Mouse (Mus musculus): ENCODE measurements around the gene Ski.

The Ski gene

DNA sequence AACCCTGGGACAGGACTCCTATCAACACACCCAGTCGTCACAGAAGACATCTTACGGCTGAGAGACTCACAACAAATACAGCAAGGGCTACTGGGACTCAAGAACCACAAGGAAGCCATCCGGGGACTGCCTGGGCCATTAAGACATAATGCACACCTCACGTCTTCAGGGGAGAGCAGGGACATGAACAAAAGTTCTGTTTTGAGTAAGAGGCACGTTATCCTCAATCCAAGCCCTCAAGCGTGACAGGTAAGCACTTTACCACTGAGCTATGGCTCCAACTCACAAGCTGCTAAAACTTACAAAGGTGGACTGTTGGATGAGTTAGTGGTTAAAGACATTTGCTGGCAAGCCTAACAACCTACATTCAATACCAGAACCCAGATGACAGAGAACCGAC is 39.2 kb downstream of the Ski start:
- in situ Hi-C loops (cut with MboI, MseI), result no loop called here

DNA sequence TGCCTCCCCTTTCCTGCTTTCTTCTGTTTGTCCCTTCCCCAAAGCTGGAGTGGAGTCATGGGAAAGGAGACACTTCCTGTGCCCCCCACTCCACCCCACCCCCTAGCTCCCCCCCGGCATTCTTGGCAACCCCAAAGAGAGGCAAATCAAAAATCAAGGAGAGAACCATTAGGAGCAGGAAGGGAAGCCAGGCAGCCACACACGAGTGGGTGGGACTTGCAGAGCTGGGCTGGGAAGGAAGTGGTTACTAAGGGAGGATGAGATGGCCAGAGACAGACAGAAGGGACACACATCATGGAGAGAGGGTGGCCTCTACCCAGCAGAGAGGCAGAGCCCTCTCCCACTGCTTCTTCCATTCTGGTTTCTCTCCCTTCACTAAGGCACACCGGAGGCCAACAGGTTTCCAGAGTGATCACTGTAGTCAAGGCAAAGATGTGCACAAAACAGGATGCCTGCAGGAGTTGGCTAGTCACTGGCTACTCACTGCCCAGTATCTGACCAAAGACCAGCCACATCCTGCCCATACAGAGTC is 43.3 kb downstream of the Ski start:
- in situ Hi-C loops (cut with MboI, MseI), result no loop called here

DNA sequence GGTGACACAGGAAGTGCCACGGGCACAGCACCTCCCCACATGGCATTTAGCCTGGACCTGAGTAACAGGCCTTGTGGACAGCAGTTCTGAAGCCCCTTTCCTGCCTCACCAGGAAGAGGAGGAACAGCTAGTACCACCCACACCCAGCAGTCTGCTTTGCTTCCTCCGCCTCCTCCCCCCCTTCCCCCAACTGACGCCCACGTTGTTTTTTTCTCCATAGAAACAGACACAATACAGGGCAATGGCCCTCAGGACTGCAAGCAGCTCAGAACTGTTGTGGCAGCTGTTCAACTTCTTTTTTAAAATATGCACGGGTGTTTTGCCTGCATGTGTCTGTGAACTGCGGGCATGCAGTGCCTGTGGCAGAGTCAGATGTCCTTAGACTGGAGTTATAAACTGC is 44.1 kb downstream of the Ski start:
- in situ Hi-C loops (cut with MboI, MseI), result no loop called here

DNA sequence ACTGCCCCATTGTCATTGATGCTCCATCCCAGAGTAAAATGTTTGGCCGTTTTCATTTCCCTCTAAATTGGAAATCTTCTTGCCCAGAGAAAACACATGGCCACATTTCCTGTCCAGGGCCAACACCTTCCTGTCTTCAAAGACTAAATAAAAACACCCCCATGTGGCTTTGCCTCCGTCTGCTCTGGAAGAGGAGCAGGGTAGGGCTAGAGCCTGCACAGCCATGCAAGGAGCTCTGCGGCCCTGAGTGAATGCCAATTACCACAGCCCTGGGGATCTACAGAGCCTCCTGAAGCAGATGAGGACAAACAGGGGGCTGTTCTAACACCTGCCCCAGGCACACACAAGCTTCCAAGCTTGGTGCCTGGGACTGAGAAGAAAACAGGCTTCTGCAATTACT is 46.2 kb downstream of the Ski start:
- in situ Hi-C loops (cut with MboI, MseI), result no loop called here

DNA sequence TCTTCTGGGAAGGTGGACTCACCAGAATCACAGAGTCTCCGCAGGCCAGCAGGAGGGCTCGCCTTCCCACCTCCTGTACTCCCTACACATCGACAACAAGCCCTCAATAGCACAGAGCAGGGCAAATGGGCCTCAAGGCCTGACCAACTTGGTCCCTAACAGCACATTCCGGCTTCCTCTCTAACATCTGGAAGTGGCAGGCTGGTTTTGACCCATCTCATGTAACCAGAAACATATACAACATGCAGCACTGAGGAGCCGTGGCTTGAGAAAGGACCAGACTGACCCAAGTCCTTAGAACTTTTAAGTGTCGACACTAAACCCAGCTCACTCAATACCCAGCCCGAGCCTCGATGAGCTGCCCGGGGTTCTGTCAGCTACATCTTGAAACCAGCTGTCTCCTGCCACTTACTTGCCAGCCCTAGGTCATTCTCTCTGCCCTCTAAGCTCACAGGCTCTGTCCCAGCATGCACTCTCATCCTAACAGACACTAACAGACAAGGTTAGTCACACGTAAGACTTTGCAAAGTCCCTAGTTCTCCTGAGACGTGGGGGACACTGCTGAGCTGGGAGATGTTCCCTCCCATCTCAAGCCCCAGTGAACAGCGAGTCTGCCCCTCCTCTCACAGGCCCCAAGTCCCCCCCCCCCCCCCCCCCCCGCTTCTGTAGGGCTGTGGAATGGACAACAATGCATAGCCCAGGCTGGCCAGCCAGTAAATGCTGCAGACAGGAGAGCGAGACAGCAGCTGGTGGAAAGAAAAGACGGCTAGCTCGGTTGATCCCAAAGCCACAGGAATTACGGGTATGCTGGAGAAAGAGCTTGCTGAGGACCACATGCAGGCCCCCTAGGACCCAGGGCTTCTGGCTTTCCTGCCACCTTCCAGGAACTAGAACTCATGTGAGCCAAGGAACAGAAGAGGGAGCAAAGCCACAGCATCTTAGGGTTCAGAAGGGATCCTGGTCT is 48.3 kb downstream of the Ski start:
- in situ Hi-C loops (cut with MboI, MseI), result no loop called here

DNA sequence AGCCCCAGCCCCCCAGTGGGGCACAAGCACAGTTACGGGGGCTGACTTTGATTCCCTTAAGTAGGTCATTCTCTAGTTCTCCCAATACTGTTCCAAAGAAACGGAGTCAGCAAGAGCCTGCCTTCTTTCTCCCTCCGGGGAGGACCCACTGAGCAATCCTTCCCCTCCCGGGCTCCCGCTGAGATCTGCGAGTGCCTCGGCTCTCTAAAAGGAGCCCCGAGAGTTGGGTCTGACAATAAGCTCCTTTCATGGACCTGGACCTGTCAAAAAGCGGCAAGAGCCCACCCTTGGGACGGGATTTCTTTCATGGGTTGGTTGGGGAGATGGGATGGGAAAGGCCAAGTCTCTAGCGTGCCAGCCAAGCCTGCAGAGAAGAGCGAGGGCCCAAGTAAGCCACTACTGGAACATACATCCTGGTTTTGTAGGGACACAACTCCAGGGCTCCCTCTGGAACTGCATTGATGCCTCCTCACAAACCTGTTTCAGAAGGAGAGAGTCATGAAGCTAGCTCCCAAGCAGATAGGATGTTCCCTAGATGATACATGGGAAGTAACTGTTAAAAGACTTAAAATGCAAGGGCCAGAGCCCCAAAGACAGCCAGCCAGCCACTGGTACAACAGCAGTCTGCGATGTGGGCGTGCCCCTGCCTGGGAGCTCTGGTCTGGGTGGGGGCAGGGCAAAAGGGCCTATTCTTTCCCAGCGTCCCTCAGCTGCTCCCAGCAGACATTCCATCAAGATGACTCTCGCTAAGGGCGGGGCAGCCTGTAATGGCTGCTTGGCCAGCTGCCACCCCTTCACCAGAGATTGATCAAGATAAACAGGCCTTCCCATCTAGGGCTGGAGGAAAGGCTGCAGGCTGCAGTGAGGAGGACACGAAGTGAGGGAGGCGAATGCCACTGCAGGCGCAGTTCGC is 49.2 kb downstream of the Ski start:
- in situ Hi-C loops (cut with MboI, MseI), result no loop called here

DNA sequence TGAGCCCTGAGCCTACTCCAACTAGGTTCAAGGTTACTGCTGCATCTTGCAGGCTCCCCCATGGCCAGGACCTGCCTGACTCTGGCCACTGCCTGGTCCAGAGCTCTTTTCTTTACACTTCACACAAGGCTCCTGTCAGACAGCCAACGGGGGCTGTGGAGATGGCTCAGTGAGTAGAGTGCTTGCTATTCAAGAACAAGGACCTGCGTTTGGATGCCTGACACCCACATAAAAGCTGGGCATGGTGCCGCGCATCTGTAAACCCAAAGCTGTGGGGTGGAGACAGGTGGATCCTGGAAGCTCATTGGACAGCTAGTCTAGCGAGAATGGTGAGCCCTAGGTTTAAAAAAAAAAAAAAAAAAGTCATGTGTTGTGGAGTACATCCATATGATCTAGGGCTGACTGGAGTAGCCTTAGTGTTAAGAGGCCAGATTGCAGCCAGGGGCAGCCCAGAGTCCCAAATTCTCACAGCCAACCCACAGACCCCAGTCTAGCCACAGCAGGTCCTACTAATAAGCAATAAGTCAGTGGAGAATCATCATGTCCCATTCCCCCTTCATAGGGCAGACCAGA is 50.3 kb downstream of the Ski start:
- in situ Hi-C loops (cut with MboI, MseI), result no loop called here

DNA sequence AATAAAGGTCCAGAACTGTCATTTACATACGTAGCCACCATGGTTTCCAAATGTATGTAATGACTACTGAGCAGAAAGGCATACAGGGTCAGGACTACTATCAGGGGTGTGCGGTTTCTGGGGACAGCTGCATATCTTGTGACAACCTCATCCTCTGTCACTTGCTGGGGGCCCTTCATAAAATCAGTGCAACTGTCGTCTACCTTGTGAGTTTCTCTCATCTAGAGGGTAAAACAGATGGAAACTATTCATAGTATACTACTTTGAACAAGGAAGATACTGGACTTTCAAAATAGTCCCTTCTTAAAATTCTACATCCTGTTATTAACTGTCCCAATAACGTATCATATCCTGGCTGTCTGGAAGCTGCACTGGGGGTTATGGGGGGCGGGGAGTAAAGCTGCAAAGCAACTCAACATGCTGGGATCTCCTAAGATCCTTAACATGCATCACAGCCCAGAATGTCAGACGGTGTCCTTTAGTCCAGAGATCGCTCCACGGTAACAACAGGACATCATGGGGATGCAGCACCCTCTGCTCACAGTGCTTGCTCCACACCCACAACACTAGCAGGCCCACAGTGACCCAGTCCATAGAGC is 51.7 kb downstream of the Ski start:
- in situ Hi-C loops (cut with MboI, MseI), result no loop called here

DNA sequence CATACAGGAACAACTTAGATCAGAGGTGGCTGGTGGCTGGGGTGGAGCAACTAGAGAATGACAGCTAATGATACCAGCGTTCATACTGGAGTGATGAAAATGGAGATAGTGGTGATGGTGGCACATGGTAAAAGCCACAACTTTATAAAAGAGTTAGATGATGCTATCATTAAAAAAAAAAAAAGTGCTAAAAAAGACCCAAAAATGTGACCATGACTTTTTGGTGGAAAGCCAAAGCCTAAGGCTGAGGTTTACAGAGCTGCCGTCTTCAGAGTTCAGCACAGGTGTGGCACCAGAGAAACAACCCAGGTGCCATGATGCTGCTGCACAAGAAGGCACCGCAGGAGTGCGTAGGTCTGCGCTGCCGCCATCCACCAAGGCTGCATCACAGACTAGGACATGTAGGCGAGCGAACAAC is 53.5 kb downstream of the Ski start:
- in situ Hi-C loops (cut with MboI, MseI), result no loop called here

DNA sequence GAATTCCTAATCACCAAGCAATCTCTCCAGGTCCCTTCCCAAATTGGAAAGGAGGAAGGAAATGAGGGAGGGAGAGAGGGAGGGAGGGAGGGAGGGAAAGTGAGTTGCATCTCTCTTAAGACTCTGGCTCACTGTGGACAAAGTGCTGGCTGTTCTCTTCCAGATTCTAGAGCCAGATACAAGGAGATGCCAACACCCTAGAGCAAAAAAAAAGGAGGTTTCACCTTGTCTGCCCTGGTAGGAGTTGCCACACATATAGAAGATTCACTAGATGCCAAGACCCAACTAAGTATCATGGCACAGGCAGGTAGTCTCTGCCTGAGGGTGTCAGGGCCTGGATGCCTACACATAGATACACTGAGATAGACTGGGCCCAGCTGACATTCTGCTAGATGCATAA is 56.5 kb downstream of the Ski start:
- in situ Hi-C loops (cut with MboI, MseI), result no loop called here

DNA sequence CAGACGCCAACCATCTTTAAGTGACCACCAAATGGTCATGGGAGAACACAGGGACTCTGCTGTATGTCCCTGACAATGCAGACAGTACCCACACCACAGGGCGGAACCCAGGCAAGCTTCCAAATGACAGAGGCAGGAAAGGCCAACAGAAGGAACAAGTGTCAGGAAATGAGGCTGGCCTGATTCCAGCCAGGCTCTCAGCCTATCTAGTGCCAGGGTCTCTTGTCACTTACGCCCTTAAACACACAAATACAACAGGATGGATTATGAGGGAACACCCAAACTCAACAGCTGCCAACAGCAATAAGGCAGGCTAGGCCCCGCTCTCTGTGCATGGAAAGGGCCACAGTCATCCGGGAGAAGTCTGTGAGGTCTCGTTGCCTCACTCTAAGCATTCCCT is 57.8 kb downstream of the Ski start:
- in situ Hi-C loops (cut with MboI, MseI), result no loop called here

DNA sequence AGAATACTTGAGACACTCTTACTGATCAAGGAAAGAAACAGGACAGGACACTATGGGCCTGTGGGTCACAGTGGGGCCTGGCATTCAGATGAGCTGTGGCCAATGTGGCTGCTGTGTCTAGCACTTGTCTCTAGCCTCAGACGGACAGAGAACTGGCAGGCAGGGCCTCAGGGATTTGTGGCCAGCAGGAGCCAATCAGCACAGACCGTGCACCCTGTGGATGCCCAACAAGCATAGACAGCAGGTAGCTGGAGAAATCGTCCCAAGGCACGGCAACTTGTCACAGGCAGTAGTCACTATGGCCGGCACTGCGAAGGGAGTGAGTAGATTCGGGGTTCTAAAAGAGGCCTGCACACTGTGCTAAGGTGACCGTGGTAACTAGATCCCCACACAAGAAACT is 58.7 kb downstream of the Ski start:
- in situ Hi-C loops (cut with MboI, MseI), result no loop called here

DNA sequence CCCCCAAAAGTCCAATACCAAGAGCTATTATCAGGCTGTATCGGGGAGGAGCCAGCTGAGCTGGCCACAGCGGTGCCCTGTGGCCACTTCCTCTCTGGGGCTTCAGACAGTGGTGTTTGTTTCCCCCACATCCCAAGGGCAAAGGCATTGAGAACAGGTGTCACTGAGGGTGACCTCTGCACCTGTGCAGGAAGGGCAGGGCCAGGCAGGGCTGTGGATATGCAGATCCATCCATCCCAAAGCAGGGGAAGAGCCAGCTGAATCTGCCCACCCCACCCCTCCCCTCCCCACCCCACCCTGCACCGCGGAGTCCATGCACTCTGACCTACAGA is 59.1 kb downstream of the Ski start:
- in situ Hi-C loops (cut with MboI, MseI), result no loop called here

DNA sequence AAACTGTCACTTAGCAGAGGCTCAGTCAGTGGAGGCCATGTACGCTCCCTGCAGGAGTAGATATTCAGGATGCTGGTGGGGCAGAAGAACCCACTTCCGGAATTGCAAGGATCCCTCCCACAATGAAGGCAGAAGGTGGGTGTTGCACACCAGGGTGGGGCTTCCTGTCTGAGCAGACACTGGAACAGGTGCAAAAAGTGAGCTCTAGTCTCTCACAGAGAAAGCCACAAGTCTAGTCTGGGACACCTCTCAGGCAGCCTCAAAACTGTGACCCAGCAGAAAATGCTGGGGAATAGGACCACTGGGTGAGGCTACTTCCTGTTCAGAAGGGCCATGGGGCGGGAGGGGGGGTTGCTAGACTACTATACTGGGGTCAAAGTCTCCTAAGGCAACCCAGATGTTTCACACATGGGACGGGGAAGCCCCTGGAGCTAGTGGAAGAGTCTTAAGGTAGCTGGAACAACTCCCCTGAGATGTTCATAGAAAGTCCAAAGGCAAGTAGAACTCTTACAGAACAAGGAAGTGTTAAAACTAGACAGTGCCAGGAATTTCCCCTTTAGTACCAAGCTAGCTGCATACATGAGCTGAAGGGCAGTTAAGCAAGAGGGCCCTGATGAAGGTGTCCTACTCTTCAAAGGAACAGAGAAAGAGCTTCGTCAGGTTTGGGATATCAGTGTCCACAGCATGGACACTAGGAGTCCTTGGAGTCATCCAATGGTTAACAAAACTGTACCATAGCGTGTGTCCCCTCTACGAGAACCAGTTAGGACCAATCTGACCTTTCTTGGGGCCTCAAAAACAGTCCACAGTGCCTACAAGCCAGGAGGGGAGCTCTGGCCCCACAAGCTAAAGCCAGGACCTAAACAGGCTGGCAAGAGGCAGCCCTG is 59.7 kb downstream of the Ski start:
- in situ Hi-C loops (cut with MboI, MseI), result no loop called here

DNA sequence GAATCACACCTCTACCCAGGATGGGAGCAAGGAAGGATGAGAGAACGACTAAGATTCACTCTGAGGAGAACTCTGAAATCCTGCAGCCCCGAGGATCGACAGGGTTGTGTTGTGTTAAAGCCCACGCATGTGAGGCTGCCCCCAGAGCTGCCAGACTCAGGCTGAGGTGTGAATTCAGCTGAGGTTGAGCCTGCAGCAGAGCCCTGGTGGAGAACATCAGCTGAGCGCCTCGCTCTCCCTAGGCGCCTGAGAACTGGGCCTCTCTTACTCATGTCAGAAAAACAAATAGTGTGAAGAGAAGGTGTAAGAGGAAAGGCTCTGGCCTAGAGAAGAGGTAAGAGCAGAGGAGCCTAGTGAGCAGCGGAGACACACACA is 63.9 kb downstream of the Ski start:
- in situ Hi-C loops (cut with MboI, MseI), result loop anchor here (10.0 kb wide), 1 partner anchor 56 kb away; no protein-coding TSS in a partner anchor

DNA sequence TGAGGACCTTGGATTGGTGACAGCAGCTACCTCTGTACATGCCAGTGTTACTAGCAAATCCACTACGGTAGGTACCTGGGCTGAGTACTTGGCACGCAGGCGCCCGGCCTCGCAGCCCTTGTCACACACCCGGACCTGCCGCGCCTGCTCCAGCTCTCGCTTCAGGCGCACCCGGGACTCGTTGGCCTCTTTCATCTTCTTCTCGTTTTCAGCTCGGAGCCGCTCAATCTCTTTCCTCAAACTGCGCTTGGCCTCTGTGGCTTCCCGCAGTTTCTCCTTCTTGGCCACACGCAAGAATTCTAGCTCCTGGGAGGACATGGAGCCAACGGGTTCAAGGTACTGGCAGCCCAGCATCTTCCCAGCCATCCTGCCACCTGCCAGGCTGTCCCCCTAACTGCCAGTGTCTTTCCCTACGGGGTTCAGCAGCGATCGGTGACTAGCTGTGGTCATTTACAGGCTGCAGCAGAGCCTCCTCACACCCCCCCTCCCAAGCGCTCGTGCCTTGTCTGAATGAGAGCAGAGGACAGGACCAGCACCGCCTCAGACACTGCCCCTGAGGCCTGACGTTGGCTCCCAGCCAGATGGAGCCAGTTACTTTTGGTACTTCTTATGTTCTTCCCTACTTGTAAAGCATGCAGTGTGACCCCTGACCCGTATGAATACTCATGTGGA is 64.4 kb downstream of the Ski start:
- in situ Hi-C loops (cut with MboI, MseI), result loop anchor here (10.0 kb wide), 1 partner anchor 57 kb away; no protein-coding TSS in a partner anchor

DNA sequence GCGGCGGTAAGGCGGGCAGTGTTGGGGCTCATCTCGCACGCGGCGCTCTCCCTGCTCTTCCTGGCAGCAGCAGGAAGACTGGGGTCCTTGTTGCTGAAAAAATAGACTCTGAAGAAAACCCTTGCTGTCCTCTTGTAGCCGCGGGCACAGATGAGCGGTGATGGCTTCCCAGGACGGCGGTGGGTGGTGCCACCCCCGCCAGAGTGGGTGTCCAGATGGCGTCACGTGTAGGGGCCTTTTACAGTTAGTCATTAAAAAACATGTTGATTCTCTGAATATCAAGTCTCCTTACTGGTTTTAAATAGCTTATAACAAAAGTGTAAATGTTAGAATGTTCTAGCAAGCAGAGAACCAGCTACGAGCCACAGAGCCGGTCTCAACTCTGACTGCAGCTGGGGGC is 65.7 kb downstream of the Ski start:
- in situ Hi-C loops (cut with MboI, MseI), result loop anchor here (10.0 kb wide), 1 partner anchor 58 kb away; no protein-coding TSS in a partner anchor

DNA sequence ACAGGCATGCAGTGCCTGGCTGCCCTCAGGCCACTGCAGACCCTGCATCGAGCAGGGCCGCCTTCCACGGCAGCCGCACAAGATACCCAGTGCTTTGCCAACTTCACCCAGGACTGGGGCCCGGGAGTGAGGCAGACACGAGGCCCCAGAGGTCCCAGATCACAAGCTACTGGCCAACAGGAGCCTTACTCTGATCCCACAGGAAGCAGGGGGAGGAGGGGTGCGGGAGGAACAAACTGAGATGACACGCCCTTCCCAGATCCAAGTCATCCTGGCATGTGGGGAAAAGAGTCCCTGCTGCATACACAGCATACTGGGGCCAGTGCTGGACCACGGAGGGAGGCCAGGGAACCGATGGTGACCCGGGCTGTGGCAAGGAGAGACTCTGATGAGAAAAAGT is 67.4 kb downstream of the Ski start:
- in situ Hi-C loops (cut with MboI, MseI), result loop anchor here (10.0 kb wide), 1 partner anchor 60 kb away; no protein-coding TSS in a partner anchor

DNA sequence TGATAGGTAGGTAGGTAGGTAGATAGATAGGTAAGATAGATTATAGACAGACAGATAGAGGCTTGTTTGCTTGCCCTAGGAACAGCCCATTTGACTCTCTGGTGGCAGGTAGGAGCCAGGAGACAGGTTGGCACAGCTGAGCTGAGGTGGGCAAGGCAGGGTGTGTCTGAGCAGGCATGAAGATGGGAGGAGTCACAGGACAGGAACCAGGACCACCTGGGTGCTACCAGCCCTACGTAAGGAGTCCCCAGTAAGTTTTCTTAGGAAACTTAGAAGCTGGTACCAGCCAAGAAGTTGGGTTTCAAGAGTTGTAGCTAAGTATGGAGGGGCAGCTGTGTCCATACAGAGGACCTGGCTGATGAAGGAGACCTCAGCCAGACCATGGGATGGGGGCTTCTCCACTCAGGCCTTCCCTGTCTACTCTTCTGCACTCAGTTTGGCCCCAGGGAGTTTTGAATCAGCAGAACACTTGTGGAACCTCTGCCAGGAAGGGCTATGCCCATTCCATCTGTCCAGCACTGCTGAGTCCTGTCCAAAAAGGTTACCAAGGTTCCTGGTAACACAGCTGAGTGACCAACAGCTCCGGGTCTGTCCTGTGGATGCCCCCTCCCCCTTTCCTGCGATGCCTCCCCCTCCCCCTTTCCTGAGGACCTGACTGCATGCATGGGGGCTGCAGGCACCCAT is 68.9 kb downstream of the Ski start:
- in situ Hi-C loops (cut with MboI, MseI), result loop anchor here (10.0 kb wide), 1 partner anchor 61 kb away; no protein-coding TSS in a partner anchor
